Mouse (Mus musculus) MEL-GATA-1-ER (cell line): Measurements from ENCODE around the gene Mr1.
A peak's percentile ranks its signal among the peaks of the same experiment; 100 is the strongest.
"Not testable (repeated sequence)": the region's sequence is repeated elsewhere in the genome, so short reads cannot be mapped to it uniquely, and the experiment has no call there.

Experiments used
- DNase-seq: peaks from one replicate; pipeline ENCODE4 v3.0.0-alpha.2; 2012; ENCODE audit warnings: low read depth; ENCODE audit errors: extremely low read depth

Mr1 gene

DNA sequence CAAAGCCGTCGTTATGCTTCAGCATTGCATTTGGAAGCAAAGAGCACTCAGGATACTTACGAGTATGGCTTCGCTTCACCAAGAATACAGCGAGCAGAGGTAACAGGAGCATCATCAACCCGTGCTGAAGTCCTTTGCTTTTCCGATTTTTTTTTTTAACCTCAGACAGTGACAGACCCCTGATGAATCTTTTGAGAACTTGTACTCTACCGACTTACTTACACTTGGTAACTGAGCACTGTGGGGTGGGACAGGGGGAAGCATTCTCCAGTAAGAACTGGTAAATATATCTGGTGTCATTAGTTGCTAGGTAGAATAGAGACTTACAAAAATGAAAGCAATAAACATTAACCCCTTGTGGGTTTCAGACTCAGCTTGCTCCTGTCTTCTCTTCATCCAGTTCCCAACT lies at the start of gene Mr1:
Mr1 (minus strand) TSS at position 243 of the 409 bp plus-strand sequence.
- peak; percentile 86 for DNase-seq

- no peak for DNase-seq
These were observed 46.3 kb upstream of the Mr1 start for GRCm38 (mm10) chr1:155192805-155193368.

- no peak for DNase-seq
These were observed 45.1 kb upstream of the Mr1 start for GRCm38 (mm10) chr1:155191671-155192070.

- no peak for DNase-seq
These were observed 44.6 kb upstream of the Mr1 start for GRCm38 (mm10) chr1:155191219-155191618.

- no peak for DNase-seq
These were observed 42.0 kb upstream of the Mr1 start for GRCm38 (mm10) chr1:155188656-155189055.

- no peak for DNase-seq
These were observed 37.6 kb upstream of the Mr1 start for GRCm38 (mm10) chr1:155184191-155184590.

DNA sequence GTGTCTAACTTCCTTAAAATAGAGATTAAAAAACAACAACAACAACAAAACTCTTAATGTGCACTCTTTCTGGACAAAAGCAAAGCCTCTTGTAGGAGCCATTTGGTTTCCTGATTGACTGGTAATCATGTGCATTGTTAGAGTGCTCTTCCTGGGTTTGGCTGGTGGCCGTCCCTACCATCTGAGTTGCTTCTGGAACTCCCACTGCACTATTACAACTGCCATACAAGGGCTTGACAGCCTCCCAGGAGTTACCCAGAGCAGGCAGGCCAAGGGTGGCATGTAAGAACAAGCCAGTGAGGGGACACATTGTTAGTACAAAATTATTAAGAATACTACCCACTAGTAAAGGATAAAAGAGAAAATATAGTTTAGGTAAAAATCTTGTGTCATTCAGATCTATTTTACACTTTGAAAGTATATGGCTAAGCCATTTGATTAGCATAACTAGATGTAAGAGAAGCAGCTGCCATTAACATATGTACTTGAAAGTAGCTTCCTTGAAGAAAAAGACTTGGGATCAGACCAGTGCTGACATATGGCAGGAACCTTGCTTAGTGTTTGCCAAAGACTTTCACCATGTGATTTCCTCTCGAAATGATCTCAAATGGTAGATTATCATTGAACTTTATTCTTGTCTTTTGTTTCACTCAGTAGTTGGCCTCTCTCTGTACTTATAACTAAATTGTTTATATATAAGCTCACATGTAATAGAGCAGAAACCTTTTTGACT lies 31.7 kb upstream of the Mr1 start:
- DNase-seq: no peak

GRCm38 (mm10) chr1:155174424-155174823 lies 27.8 kb upstream of the Mr1 start:
- peak; percentile 47 for DNase-seq

DNA sequence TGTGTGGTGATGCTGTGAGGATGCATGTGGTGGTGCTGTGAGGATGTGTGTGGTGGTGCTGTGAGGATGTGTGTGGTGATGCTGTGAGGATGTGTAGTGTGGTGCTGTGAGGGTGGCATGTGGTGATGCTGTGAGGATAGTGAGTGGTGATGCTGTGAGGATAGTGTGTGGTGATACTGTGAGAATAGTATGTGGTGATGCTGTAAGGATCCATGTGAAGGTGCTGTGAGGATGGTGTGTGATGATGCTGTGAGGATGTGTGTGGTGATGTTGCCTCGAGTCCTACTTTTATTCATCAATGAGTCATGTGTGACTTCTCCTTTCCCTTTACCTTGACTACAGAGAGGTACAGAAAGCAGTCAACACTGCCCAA lies 27.0 kb upstream of the Mr1 start:
- DNase-seq: not testable (repeated sequence)

- no peak for DNase-seq
These were observed 26.5 kb upstream of the Mr1 start for GRCm38 (mm10) chr1:155172895-155173643.

DNA sequence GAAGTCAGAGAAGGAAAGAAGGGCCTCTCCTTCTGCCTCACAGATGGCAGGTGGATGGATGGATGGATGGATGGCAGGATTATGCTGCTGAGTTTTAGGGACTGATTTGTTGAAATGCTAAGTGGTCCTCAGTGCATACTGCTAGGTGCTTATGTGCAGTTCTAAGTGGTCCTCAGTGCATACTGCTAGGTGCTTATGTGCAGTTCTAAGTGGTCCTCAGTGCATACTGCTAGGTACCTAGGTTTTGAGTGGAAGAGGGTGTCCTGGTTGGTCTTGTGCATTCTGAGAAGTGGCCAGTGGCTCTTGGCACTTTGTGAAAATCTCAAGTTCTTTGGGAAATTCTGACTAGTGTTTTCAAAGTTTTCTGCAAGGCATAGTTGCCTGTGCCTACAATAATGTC lies 23.3 kb upstream of the Mr1 start:
- DNase-seq: no peak

DNA sequence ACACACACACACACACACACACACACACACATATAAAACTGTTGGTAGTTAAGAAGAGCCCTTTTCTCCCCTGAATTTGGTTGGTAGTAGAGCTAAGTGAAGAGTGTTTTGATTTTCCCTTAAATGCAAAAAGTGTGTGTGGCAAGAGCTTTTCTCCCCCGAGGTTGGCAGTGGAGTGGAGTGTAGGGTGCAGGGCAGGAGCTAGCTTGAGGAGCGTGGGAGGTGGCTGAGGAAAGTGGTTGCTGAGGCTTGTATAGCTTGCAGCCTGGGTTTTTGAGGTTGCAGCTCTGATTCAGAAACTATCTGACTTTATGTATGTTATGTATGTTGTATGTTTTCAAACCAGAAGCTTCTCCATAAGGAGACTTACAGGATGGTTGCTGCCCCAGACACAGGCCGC lies 20.8 kb upstream of the Mr1 start:
- DNase-seq: no peak

- no peak for DNase-seq
These were observed 12.4 kb upstream of the Mr1 start for GRCm38 (mm10) chr1:155158970-155159484.

- DNase-seq: peak; percentile 82
These were observed 11.7 kb upstream of the Mr1 start, which contains the start of gene Stx6 for GRCm38 (mm10) chr1:155158141-155158969. Gene Stx6, plus strand, starts transcription at chr1:155158715.

GRCm38 (mm10) chr1:155153906-155154305 lies 7.3 kb upstream of the Mr1 start:
- DNase-seq: no peak

GRCm38 (mm10) chr1:155150821-155151220 lies 4.2 kb upstream of the Mr1 start:
- DNase-seq: no peak

GRCm38 (mm10) chr1:155149403-155149802 lies 2.8 kb upstream of the Mr1 start:
- DNase-seq: no peak

DNA sequence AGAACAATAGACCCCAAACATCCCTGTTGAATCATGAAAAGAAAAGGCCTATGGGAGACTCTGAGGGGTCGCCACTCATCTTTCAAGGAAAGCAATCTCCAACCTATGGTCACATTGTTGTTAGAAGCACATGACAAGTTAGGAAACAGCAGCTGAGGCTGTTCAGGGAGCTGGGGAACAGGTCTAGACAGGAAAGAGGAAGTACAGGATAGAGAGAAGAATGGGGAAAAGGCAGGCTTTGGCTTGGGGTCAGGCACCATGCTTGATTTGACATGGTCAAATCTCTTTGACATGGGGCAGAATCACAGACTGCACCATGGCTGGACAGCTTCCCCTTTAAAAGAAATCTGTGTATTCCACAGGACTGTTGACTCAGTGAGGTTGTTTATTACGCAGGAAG lies 614 bp upstream of the Mr1 start:
- DNase-seq: no peak

GRCm38 (mm10) chr1:155145620-155146019 lies 994 bp downstream of the Mr1 start:
- DNase-seq: peak; percentile 65

DNA sequence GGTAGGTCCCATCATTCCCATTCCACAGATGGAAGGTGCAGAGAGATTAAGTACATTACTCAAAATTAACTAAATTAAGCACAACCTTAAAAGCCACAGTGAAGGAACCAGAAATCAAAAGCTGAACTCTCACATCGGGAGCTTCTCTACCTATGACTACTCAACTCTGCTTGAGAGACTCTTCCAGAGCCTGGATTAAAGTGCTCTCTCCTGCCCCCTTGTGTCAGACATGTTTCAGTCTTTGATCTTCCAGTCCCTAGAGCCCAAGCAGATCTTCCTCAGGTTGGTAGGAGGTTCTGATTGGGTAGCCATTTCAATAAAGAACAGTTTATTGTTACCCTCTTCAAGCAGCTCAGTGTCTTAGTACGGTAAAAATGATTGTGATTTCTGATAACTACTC lies 6.5 kb downstream of the Mr1 start:
- no peak for DNase-seq

- no peak for DNase-seq
These were observed 7.8 kb downstream of the Mr1 start for GRCm38 (mm10) chr1:155138795-155139194.
